Mouse (Mus musculus) brain, embryonic 14.5 days (tissue): ENCODE results near the gene Rnf145. TPM values are rescaled to one million over a fixed set of nuclear protein-coding genes. Genes with fewer than 3 reads are reported as not detected.
A peak's percentile ranks its signal among the peaks of the same experiment; 100 is the strongest.

ENCODE experiments used
- DNase-seq: peaks from one replicate; pipeline ENCODE4 v3.0.0-alpha.2; 2011; ENCODE audit warnings: low read depth
- CTCF ChIP-seq: fragments of 200-500 bp; IDR thresholded peaks from 2 replicates; pipeline ENCODE4 v1.5.1; 2012; ENCODE audit warnings: inconsistent platforms, mild to moderate bottlenecking, moderate library complexity, borderline replicate concordance; ENCODE audit not compliant: insufficient read depth, insufficient read length; ENCODE audit errors: extremely low read depth
- POLR2A ChIP-seq: fragments of 200-500 bp; IDR thresholded peaks from 2 replicates; pipeline ENCODE4 v1.6.1; 2012; ENCODE audit warnings: mild to moderate bottlenecking, inconsistent platforms, borderline replicate concordance; ENCODE audit not compliant: poor library complexity, insufficient read depth, insufficient read length, severe bottlenecking; ENCODE audit errors: extremely low read depth
- polyA plus RNA-seq: library from polyadenylated mRNA; depleted of rRNA; stranded (reverse); fragments of >200 nt; gene quantifications from 2 replicates; pipeline ENCODE4 v1.2.3, GENCODE M21; 2012

Rnf145 gene
- polyA plus RNA-seq, 1 experiment = 179 TPM

GRCm38 (mm10) chr11:44529200-44529599 lies 10.4 kb downstream of the Rnf145 start:
- no peak for TF ChIP-seq CTCF
- TF ChIP-seq POLR2A = no peak
- DNase-seq = no peak

GRCm38 (mm10) chr11:44529716-44530115 lies 11.0 kb downstream of the Rnf145 start:
- TF ChIP-seq CTCF (no peak), POLR2A (no peak)
- DNase-seq = no peak

GRCm38 (mm10) chr11:44530382-44530781 lies 11.6 kb downstream of the Rnf145 start:
- DNase-seq = peak; percentile 18
- TF ChIP-seq CTCF (no peak), POLR2A (no peak)

GRCm38 (mm10) chr11:44530867-44531266 lies 12.1 kb downstream of the Rnf145 start:
- no peak for DNase-seq
- no peak for TF ChIP-seq POLR2A
- no peak for TF ChIP-seq CTCF

- no peak for DNase-seq
- TF ChIP-seq CTCF (no peak), POLR2A (no peak)
Observed at GRCm38 (mm10) chr11:44531617-44532016, 12.9 kb downstream of the Rnf145 start.

- TF ChIP-seq POLR2A = no peak
- DNase-seq = no peak
Observed at GRCm38 (mm10) chr11:44532846-44533781, 14.3 kb downstream of the Rnf145 start.

GRCm38 (mm10) chr11:44534999-44535750 lies 16.4 kb downstream of the Rnf145 start:
- no peak for DNase-seq
- no peak for TF ChIP-seq POLR2A
- TF ChIP-seq CTCF = no peak

GRCm38 (mm10) chr11:44537403-44537802 lies 18.6 kb downstream of the Rnf145 start:
- TF ChIP-seq POLR2A (no peak), CTCF (no peak)
- no peak for DNase-seq

- TF ChIP-seq CTCF (no peak), POLR2A (no peak)
- DNase-seq = no peak
Observed at GRCm38 (mm10) chr11:44538101-44538500, 19.3 kb downstream of the Rnf145 start.

GRCm38 (mm10) chr11:44538501-44539290 lies 19.9 kb downstream of the Rnf145 start:
- no peak for TF ChIP-seq POLR2A
- no peak for TF ChIP-seq CTCF
- no peak for DNase-seq
